Mouse (Mus musculus): ENCODE measurements around the gene Btbd35f4. TPM values are rescaled to one million over a fixed set of nuclear protein-coding genes. Genes with fewer than 3 reads are reported as not detected.
"Not testable (repeated sequence)": the region's sequence is repeated elsewhere in the genome, so short reads cannot be mapped to it uniquely, and the experiment has no call there.

Btbd35f4 gene
- polyA plus RNA-seq (2014; fragmentation: Nextera tagmentation; extraction: Ambion mirVana), result not detected in 2 replicates

GRCm38 (mm10) chrX:4800196-4800595 lies at the start of gene Btbd35f4:
Gene Btbd35f4, plus strand, starts transcription at chrX:4800496.
- H3K9me3 ChIP-seq (ENCODE audit: control insufficient read depth, low read depth, low read length); H3K4me1 ChIP-seq (ENCODE audit: control insufficient read depth, insufficient read depth, low read length); ATAC-seq (ENCODE audit: insufficient number of reproducible peaks, insufficient read depth, low FRiP score, low read depth); H3K9ac ChIP-seq (replicated peaks; ENCODE audit: low read depth, low read length); H3K4me2 ChIP-seq (replicated peaks; ENCODE audit: low read depth, low read length); H3K4me3 ChIP-seq (ENCODE audit: low read depth, low read length); H3K27me3 ChIP-seq (ENCODE audit: control insufficient read depth, insufficient read depth, low read length); H3K36me3 ChIP-seq (ENCODE audit: control insufficient read depth, insufficient read depth, low read length); H3K27ac ChIP-seq (ENCODE audit: low read length): not testable (repeated sequence)
- no CpG with 5 or more reads among the region's 4 CpGs for WGBS

- H3K36me3 ChIP-seq (ENCODE audit: control insufficient read depth, insufficient read depth, low read length); ATAC-seq (ENCODE audit: insufficient number of reproducible peaks, insufficient read depth, low FRiP score, low read depth); H3K27ac ChIP-seq (ENCODE audit: low read length); H3K9ac ChIP-seq (replicated peaks; ENCODE audit: low read depth, low read length); H3K9me3 ChIP-seq (ENCODE audit: control insufficient read depth, low read depth, low read length); H3K4me1 ChIP-seq (ENCODE audit: control insufficient read depth, insufficient read depth, low read length); H3K4me2 ChIP-seq (replicated peaks; ENCODE audit: low read depth, low read length); H3K27me3 ChIP-seq (ENCODE audit: control insufficient read depth, insufficient read depth, low read length); H3K4me3 ChIP-seq (ENCODE audit: low read depth, low read length): not testable (repeated sequence)
- WGBS, result no CpG with 5 or more reads among the region's 1 CpGs
Measured at GRCm38 (mm10) chrX:4840016-4840415, 39.7 kb downstream of the Btbd35f4 start.

Other genes with a start within 250 kb of the Btbd35f4 start
- not detected in 2 replicates for gene Btbd35f27, start 151.6 kb downstream of the Btbd35f4 start, polyA plus RNA-seq (2014; fragmentation: Nextera tagmentation; extraction: Ambion mirVana)